Mouse (Mus musculus) bone marrow macrophage, adult 2 months (primary cell): ENCODE results near the gene Retreg3.

ENCODE experiments used
- CTCF ChIP-seq: IDR thresholded peaks from 2 replicates; pipeline ENCODE4 v1.5.1; 2012; ENCODE audit warnings: low read depth, mild to moderate bottlenecking, low read length, moderate library complexity
- POLR2A ChIP-seq: IDR thresholded peaks from 2 replicates; pipeline ENCODE4 v1.6.1; 2012; ENCODE audit warnings: mild to moderate bottlenecking, low read depth, low read length, borderline replicate concordance

DNA sequence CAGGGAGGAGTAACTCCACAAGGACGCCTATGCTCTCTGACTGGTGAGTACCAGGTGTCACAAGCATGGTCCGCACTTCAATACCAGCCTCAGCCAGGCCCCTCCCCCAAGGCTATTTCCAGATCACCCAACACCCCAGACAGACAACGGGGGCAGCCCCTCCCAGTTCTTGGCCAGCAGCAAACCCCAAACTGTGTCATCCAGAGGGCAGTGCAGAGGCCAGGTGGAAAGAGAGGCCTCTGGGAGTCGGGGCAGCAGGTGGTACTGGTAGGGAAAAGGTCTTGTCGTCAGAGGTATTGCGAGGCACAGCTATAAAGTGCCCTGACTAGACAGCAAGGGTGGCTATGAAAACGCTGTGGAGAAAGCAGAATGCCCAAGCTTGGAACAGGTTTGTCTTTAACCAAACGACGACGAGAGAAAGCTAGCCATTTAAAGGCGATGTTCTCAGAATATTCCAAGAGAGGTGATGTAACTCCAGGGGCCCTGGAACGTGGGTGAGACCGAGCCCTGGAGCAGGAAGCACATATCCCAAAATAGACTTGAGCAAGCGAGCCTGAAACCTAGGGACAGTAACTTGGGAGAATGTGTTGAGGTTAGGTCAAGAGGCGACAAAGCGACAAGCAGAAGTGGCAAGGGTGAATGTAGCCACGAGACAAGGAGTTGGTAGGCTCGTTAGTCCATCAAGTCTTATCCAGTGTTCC is 10.5 kb upstream of the Retreg3 start:
- TF ChIP-seq CTCF: no peak
- TF ChIP-seq POLR2A: no peak
